Mouse (Mus musculus) forebrain, postnatal 0 days (tissue): ENCODE results near the gene Nr2f1. TPM values are rescaled to one million over a fixed set of nuclear protein-coding genes. Genes with fewer than 3 reads are reported as not detected.

Experiments used
- ATAC-seq: fragments of 200-750 bp; cut with Nextera tagmentation; 2 replicates; pipeline ENCODE4 v1.8.0; 2017; ENCODE audit warnings: mild to moderate bottlenecking, moderate library complexity
- DNase-seq: peaks from one replicate; pipeline ENCODE4 v3.0.0-alpha.2; 2015
- H3K27ac ChIP-seq: fragments of 300-500 bp; sonication (generic); 2 replicates; pipeline ENCODE4 v1.5.1; 2014; ENCODE audit warnings: low read depth, mild to moderate bottlenecking, antibody characterized with exemption, low read length, moderate library complexity, mixed read lengths
- H3K27me3 ChIP-seq: fragments of 300-500 bp; sonication (generic); 2 replicates; pipeline ENCODE4 v1.6.1; 2014; ENCODE audit warnings: mild to moderate bottlenecking, low read length, mixed read lengths; ENCODE audit not compliant: insufficient read depth
- H3K36me3 ChIP-seq: fragments of 300-500 bp; sonication (generic); 2 replicates; pipeline ENCODE4 v1.6.1; 2014; ENCODE audit warnings: mild to moderate bottlenecking, moderate library complexity; ENCODE audit not compliant: insufficient read depth
- H3K4me1 ChIP-seq: fragments of 300-500 bp; sonication (generic); 2 replicates; pipeline ENCODE4 v1.6.1; 2014; ENCODE audit warnings: antibody characterized with exemption; ENCODE audit not compliant: insufficient read depth
- H3K4me2 ChIP-seq: fragments of 300-500 bp; sonication (generic); 2 replicates; pipeline ENCODE4 v1.6.1; 2014; ENCODE audit warnings: low read depth, mild to moderate bottlenecking, moderate library complexity
- H3K4me3 ChIP-seq: fragments of 300-500 bp; sonication (generic); 2 replicates; pipeline ENCODE4 v1.5.1; 2014; ENCODE audit warnings: low read depth, low read length, mixed read lengths
- H3K9ac ChIP-seq: fragments of 300-500 bp; sonication (generic); 2 replicates; pipeline ENCODE4 v1.6.1; 2014; ENCODE audit warnings: mild to moderate bottlenecking
- H3K9me3 ChIP-seq: fragments of 300-500 bp; sonication (generic); 2 replicates; pipeline ENCODE4 v1.6.1; 2016; ENCODE audit warnings: low read length
- CTCF ChIP-seq: sonication (generic); IDR thresholded peaks from 2 replicates; pipeline ENCODE4 v1.5.1; 2016; ENCODE audit warnings: antibody characterized with exemption, control low read depth, low read depth
- WGBS: fragments of 180-500 bp; shearing (Covaris S2); extraction: QIAGEN DNeasy Blood & Tissue Kit; methylation state at CpG from one replicate; pipeline ENCODE4 v1.1.7; 2014; 5-methylcytosine and 5-hydroxymethylcytosine counted together
- polyA plus RNA-seq: library from polyadenylated mRNA; unstranded; fragments of >200 nt; fragmentation: Nextera tagmentation; extraction: Ambion mirVana; gene quantifications from 2 replicates; pipeline ENCODE4 v1.2.1, GENCODE M21; 2015
- total RNA-seq: library from RNA; depleted of rRNA; stranded (reverse); fragments of >200 nt; gene quantifications from 2 replicates; pipeline ENCODE4 v1.2.3, GENCODE M21; 2014

The Nr2f1 gene
- total and polyA plus RNA-seq, 2 experiments from 2014 or later: 89.1 to 250 TPM

- no peak for ATAC-seq
- no peak for TF ChIP-seq CTCF
- H3K9me3 ChIP-seq: no peaks in the 10 kb centered on the region
- 0 out of 2 replicates have a peak overlapping the region, but pooled peaks have one; percentile 68 for H3K27ac ChIP-seq
- peak; percentile 56 for DNase-seq
- 22% methylated on average over 3 of the region's 3 CpGs for WGBS
- H3K4me3 ChIP-seq: no peak overlapping the region
- no peaks in the 10 kb centered on the region for H3K36me3 ChIP-seq
- H3K4me2 ChIP-seq: no peak overlapping the region
- H3K9ac ChIP-seq: no peak overlapping the region
- H3K27me3 ChIP-seq: peaks cover 20% of the 10 kb centered on the region
- no peaks in the 10 kb centered on the region for H3K4me1 ChIP-seq
Measured at GRCm38 (mm10) chr13:78172861-78173260, 26.7 kb downstream of the Nr2f1 start.

- no peak for TF ChIP-seq CTCF
- ATAC-seq: peak; percentile 48; the same call in 1 of the 2 replicates
- peak; percentile 78 for DNase-seq
- Histone ChIP-seq H3K9me3 (no peaks in the 10 kb centered on the region), H3K36me3 (no peaks in the 10 kb centered on the region), H3K4me1 (no peaks in the 10 kb centered on the region), H3K27me3 (peaks cover 20% of the 10 kb centered on the region), H3K9ac (0 out of 2 replicates have a peak overlapping the region, but pooled peaks have one; percentile 45), H3K4me3 (peak overlapping the region; percentile 8; the same call in 1 of the 2 replicates), H3K27ac (peak overlapping the region; percentile 68), H3K4me2 (peak overlapping the region; percentile 44)
- 4% methylated on average over 17 of the region's 17 CpGs for WGBS
Measured at GRCm38 (mm10) chr13:78171984-78172636, 27.4 kb downstream of the Nr2f1 start.

- ATAC-seq (peak; percentile 39; the same call in 1 of the 2 replicates), DNase-seq (peak; percentile 64)
- H3K27me3 ChIP-seq: peaks cover 18% of the 10 kb centered on the region
- H3K4me1 ChIP-seq: no peaks in the 10 kb centered on the region
- H3K4me3 ChIP-seq: peak overlapping the region; percentile 16; the same call in 1 of the 2 replicates
- H3K9me3 ChIP-seq: no peaks in the 10 kb centered on the region
- peak overlapping the region; percentile 76 for H3K27ac ChIP-seq
- peak overlapping the region; percentile 44 for H3K4me2 ChIP-seq
- no peaks in the 10 kb centered on the region for H3K36me3 ChIP-seq
- TF ChIP-seq CTCF: no peak
- peak overlapping the region; percentile 22; the same call in 1 of the 2 replicates for H3K9ac ChIP-seq
- WGBS: 9% methylated on average over 15 of the region's 15 CpGs
Measured at GRCm38 (mm10) chr13:78171320-78171719, 28.2 kb downstream of the Nr2f1 start.

- WGBS: 21% methylated on average over 4 of the region's 4 CpGs
- Histone ChIP-seq H3K4me3 (no peak overlapping the region), H3K9me3 (no peaks in the 10 kb centered on the region), H3K4me1 (no peaks in the 10 kb centered on the region), H3K27me3 (peaks cover 11% of the 10 kb centered on the region), H3K4me2 (no peak overlapping the region), H3K36me3 (no peaks in the 10 kb centered on the region), H3K9ac (no peak overlapping the region), H3K27ac (no peak overlapping the region)
- TF ChIP-seq CTCF: no peak
- peak; percentile 39 for DNase-seq
- ATAC-seq: no peak
Measured at GRCm38 (mm10) chr13:78168166-78168565, 31.4 kb downstream of the Nr2f1 start.

- TF ChIP-seq CTCF: no peak
- Histone ChIP-seq H3K27me3 (peaks cover 6% of the 10 kb centered on the region), H3K9me3 (no peaks in the 10 kb centered on the region), H3K4me2 (no peak overlapping the region), H3K4me3 (no peak overlapping the region), H3K4me1 (peaks cover 3% of the 10 kb centered on the region; the same call in 1 of the 2 replicates), H3K27ac (peak overlapping the region; percentile 89; the same call in 1 of the 2 replicates), H3K36me3 (no peaks in the 10 kb centered on the region), H3K9ac (no peak overlapping the region; the same call in 1 of the 2 replicates)
- ATAC-seq: no peak
- peak; percentile 39 for DNase-seq
Measured at GRCm38 (mm10) chr13:78164941-78165340, 34.6 kb downstream of the Nr2f1 start.

- peak overlapping the region; percentile 89 for H3K27ac ChIP-seq
- peak overlapping the region; percentile 91 for H3K4me2 ChIP-seq
- WGBS: 1% methylated on average over 84 of the region's 86 CpGs
- H3K9ac ChIP-seq: peak overlapping the region; percentile 66
- H3K9me3 ChIP-seq: no peaks in the 10 kb centered on the region
- H3K27me3 ChIP-seq: no peaks in the 10 kb centered on the region; the same call in 1 of the 2 replicates
- H3K36me3 ChIP-seq: no peaks in the 10 kb centered on the region
- peaks cover 3% of the 10 kb centered on the region; the same call in 1 of the 2 replicates for H3K4me1 ChIP-seq
- peak; percentile 82 for DNase-seq
- peak overlapping the region; percentile 52 for H3K4me3 ChIP-seq
- peak; percentile 58 for TF ChIP-seq CTCF
- ATAC-seq: peak; percentile 93
Measured at GRCm38 (mm10) chr13:78163087-78163958, 36.2 kb downstream of the Nr2f1 start.
